Mouse (Mus musculus) heart, postnatal 0 days (tissue): ENCODE results near the gene Tcf7.

Experiments used
- CTCF ChIP-seq: IDR thresholded peaks from 2 replicates; pipeline ENCODE4 v1.5.1; 2016; ENCODE audit warnings: antibody characterized with exemption, control low read depth, low read depth
- EP300 ChIP-seq: IDR thresholded peaks from 2 replicates; pipeline ENCODE4 v1.6.1; 2016; ENCODE audit warnings: antibody characterized with exemption, low read depth

- no peak for TF ChIP-seq EP300
- no peak for TF ChIP-seq CTCF
These were observed 38.7 kb upstream of the Tcf7 start for GRCm38 (mm10) chr11:52321540-52321939.
